Mouse (Mus musculus) heart, postnatal 0 days (tissue): ENCODE data around the gene 4930415O20Rik.

ENCODE experiments used
- CTCF ChIP-seq: IDR thresholded peaks from 2 replicates; pipeline ENCODE4 v1.5.1; 2016; ENCODE audit warnings: antibody characterized with exemption, control low read depth, low read depth
- EP300 ChIP-seq: IDR thresholded peaks from 2 replicates; pipeline ENCODE4 v1.6.1; 2016; ENCODE audit warnings: antibody characterized with exemption, low read depth

GRCm38 (mm10) chr15:98543341-98543740 is 27.5 kb upstream of the 4930415O20Rik start:
- TF ChIP-seq EP300: no peak
- no peak for TF ChIP-seq CTCF
